Comparison of ENCODE assay signal across 22 mouse cellular contexts in genomic region chr17:83283328-83283727, GRCm38 (mm10).
DNase-seq lines count a peak whose midpoint lies in the region; ATAC-seq and TF ChIP-seq lines count a peak whose summit lies in the region.
"Had no signal": no experiment of that assay in that cellular context is flagged by ENCODE, and none has a peak within 500 bp of the region (broad histone marks: within the 10 kb centered on the region; RNA-seq: fewer than 3 reads in every experiment).

No protein-coding gene starts in this region.

- H3K27ac ChIP-seq in intestine, embryonic 15.5 days, result no peak overlapping the region
- no peak overlapping the region for H3K27ac ChIP-seq in intestine, postnatal 0 days (ENCODE audit: low read depth, low read length)
- H3K27ac ChIP-seq in intestine, embryonic 16.5 days (ENCODE audit: low read length), result no peak overlapping the region
- no peak overlapping the region for H3K27ac ChIP-seq in stomach, postnatal 0 days (replicated peaks)
- H3K27ac ChIP-seq in midbrain, postnatal 0 days (ENCODE audit: low read depth, low read length), result no peak overlapping the region

- no peaks in the 10 kb centered on the region for H3K27me3 ChIP-seq in intestine, embryonic 15.5 days (replicated peaks)
- H3K27me3 ChIP-seq in intestine, postnatal 0 days (replicated peaks; ENCODE audit: control insufficient read depth, insufficient read depth, low read length), result no peaks in the 10 kb centered on the region
- no peaks in the 10 kb centered on the region for H3K27me3 ChIP-seq in intestine, embryonic 16.5 days (replicated peaks; ENCODE audit: control insufficient read depth, insufficient read depth, low read length)
- no peaks in the 10 kb centered on the region for H3K27me3 ChIP-seq in stomach, postnatal 0 days (ENCODE audit: control insufficient read depth, insufficient read depth, low read length)
- H3K27me3 ChIP-seq in midbrain, postnatal 0 days (ENCODE audit: insufficient read depth, low read length), result no peaks in the 10 kb centered on the region
- H3K27me3 ChIP-seq: CH12.LX, Patski had no signal

- no peak overlapping the region for H3K9ac ChIP-seq in intestine, embryonic 15.5 days
- H3K9ac ChIP-seq in intestine, postnatal 0 days (ENCODE audit: low read depth, low read length), result no peak overlapping the region
- H3K9ac ChIP-seq in intestine, embryonic 16.5 days (ENCODE audit: low read depth, low read length), result no peak overlapping the region
- no peak overlapping the region for H3K9ac ChIP-seq in stomach, postnatal 0 days (ENCODE audit: low read length)
- no peak overlapping the region for H3K9ac ChIP-seq in midbrain, postnatal 0 days (replicated peaks; ENCODE audit: low read length, poor library complexity, severe bottlenecking)

- H3K9me3 ChIP-seq in intestine, embryonic 15.5 days, result no peaks in the 10 kb centered on the region
- no peaks in the 10 kb centered on the region for H3K9me3 ChIP-seq in intestine, postnatal 0 days (ENCODE audit: control insufficient read depth)
- no peaks in the 10 kb centered on the region; the same call in 1 of the 2 replicates for H3K9me3 ChIP-seq in intestine, embryonic 16.5 days (ENCODE audit: control insufficient read depth, low read length)
- no peaks in the 10 kb centered on the region for H3K9me3 ChIP-seq in stomach, postnatal 0 days (ENCODE audit: control insufficient read depth, low read length)
- no peaks in the 10 kb centered on the region for H3K9me3 ChIP-seq in midbrain, postnatal 0 days (ENCODE audit: low read length)
- H3K9me3 ChIP-seq: G1E had no signal

- H3K36me3 ChIP-seq in intestine, embryonic 15.5 days, result no peaks in the 10 kb centered on the region
- no peaks in the 10 kb centered on the region for H3K36me3 ChIP-seq in intestine, postnatal 0 days (ENCODE audit: control insufficient read depth, insufficient read depth)
- no peaks in the 10 kb centered on the region for H3K36me3 ChIP-seq in intestine, embryonic 16.5 days (ENCODE audit: control insufficient read depth, insufficient read depth, low read length)
- no peaks in the 10 kb centered on the region for H3K36me3 ChIP-seq in stomach, postnatal 0 days (ENCODE audit: control insufficient read depth, insufficient read depth, low read length)
- H3K36me3 ChIP-seq in midbrain, postnatal 0 days (ENCODE audit: insufficient read depth, low read length), result no peaks in the 10 kb centered on the region
- H3K36me3 ChIP-seq: G1E had no signal

- 0 out of 2 replicates have a peak, but pooled peaks have one; percentile 38 for ATAC-seq in intestine, embryonic 15.5 days
- ATAC-seq in intestine, postnatal 0 days, result no peak
- 0 out of 2 replicates have a peak, but pooled peaks have one; percentile 46 for ATAC-seq in intestine, embryonic 16.5 days
- peak; percentile 83 for ATAC-seq in stomach, postnatal 0 days (ENCODE audit: low FRiP score, low TSS enrichment)
- ATAC-seq in midbrain, postnatal 0 days (ENCODE audit: low FRiP score), result no peak
- ATAC-seq: activated CD4-positive, CD25-positive, alpha-beta regulatory T cell, adult 4 months; CD4-positive, CD25-positive, alpha-beta regulatory T cell, adult 4 months; Patski had no signal

- no peak overlapping the region for H3K4me3 ChIP-seq in intestine, embryonic 15.5 days (replicated peaks)
- H3K4me3 ChIP-seq in intestine, postnatal 0 days (ENCODE audit: low read depth, low read length), result no peak overlapping the region
- H3K4me3 ChIP-seq in intestine, embryonic 16.5 days (ENCODE audit: low read length), result no peak overlapping the region
- H3K4me3 ChIP-seq in stomach, postnatal 0 days (ENCODE audit: low read depth, low read length), result no peak overlapping the region
- no peak overlapping the region for H3K4me3 ChIP-seq in midbrain, postnatal 0 days (ENCODE audit: low read depth, low read length)

- H3K4me2 ChIP-seq in intestine, embryonic 15.5 days (replicated peaks), result no peak overlapping the region
- H3K4me2 ChIP-seq in intestine, postnatal 0 days (replicated peaks; ENCODE audit: low read depth), result no peak overlapping the region
- no peak overlapping the region for H3K4me2 ChIP-seq in intestine, embryonic 16.5 days (ENCODE audit: low read depth, low read length)
- no peak overlapping the region for H3K4me2 ChIP-seq in stomach, postnatal 0 days (replicated peaks; ENCODE audit: low read depth)
- no peak overlapping the region for H3K4me2 ChIP-seq in midbrain, postnatal 0 days (ENCODE audit: low read depth, low read length, poor library complexity, severe bottlenecking)

- no peak for TF ChIP-seq CTCF in intestine, postnatal 0 days (IDR thresholded peaks at IDR 0.05; ENCODE audit: low read depth)
- no peak for TF ChIP-seq CTCF in stomach, postnatal 0 days (IDR thresholded peaks at IDR 0.05; ENCODE audit: low read depth)
- no peak for TF ChIP-seq CTCF in midbrain, postnatal 0 days (IDR thresholded peaks at IDR 0.05)

- TF ChIP-seq EP300 in stomach, postnatal 0 days (optimal IDR thresholded peaks at IDR 0.05), result no peak

- 59% methylated on average over 3 of the region's 3 CpGs for WGBS in intestine, embryonic 15.5 days
- 41% methylated on average over 3 of the region's 3 CpGs for WGBS in intestine, postnatal 0 days
- 62% methylated on average over 3 of the region's 3 CpGs for WGBS in intestine, embryonic 16.5 days
- 43% methylated on average over 3 of the region's 3 CpGs for WGBS in stomach, postnatal 0 days
- WGBS in midbrain, postnatal 0 days, result 82% methylated on average over 3 of the region's 3 CpGs

- DNase-seq in heart, adult 11 months, result peak; percentile 75
- no peak for DNase-seq in heart, postnatal 4 days
- DNase-seq in stomach, postnatal 0 days (ENCODE audit: low spot score), result peak; percentile 46
- no peak for DNase-seq in midbrain, postnatal 0 days (ENCODE audit: low spot score)
- no peak for DNase-seq in cerebellum, postnatal 36 days
- DNase-seq: adrenal gland, adult 2 months; adrenal gland, adult 8-10 months; adrenal gland, postnatal 10 days; adrenal gland, postnatal 14 days; adrenal gland, postnatal 25 days; adrenal gland, postnatal 36 days; B cell, adult 2 months; cerebellum, adult 11 months; cerebellum, adult 11-12 months had no signal

- H3K4me1 ChIP-seq in intestine, embryonic 15.5 days (replicated peaks), result peaks cover 10% of the 10 kb centered on the region
- peaks cover 8% of the 10 kb centered on the region; the same call in 1 of the 2 replicates for H3K4me1 ChIP-seq in intestine, postnatal 0 days (replicated peaks; ENCODE audit: control insufficient read depth, insufficient read depth, low read length)
- H3K4me1 ChIP-seq in intestine, embryonic 16.5 days (ENCODE audit: control insufficient read depth, insufficient read depth, low read length), result peaks cover 11% of the 10 kb centered on the region
- no peaks in the 10 kb centered on the region for H3K4me1 ChIP-seq in stomach, postnatal 0 days (replicated peaks; ENCODE audit: control insufficient read depth, insufficient read depth)
- H3K4me1 ChIP-seq in midbrain, postnatal 0 days (ENCODE audit: insufficient read depth, low read length), result no peaks in the 10 kb centered on the region

Comparison
In these comparisons a context has a peak if more than half of its experiments do, and no peak if none do; other contexts are left out.
1. DNase-seq: peak in heart, adult 11 months (single experiment) and stomach, postnatal 0 days (single experiment); none in heart, postnatal 4 days (single experiment), midbrain, postnatal 0 days (single experiment) and cerebellum, postnatal 36 days (0 of 2).
2. ATAC-seq: peak in intestine, embryonic 15.5 days (single experiment), intestine, embryonic 16.5 days (single experiment) and stomach, postnatal 0 days (single experiment); none in intestine, postnatal 0 days (single experiment) and midbrain, postnatal 0 days (single experiment).